Mouse (Mus musculus): ENCODE measurements around the gene Hoxb13. TPM values are rescaled to one million over a fixed set of nuclear protein-coding genes. Genes with fewer than 3 reads are reported as not detected.
A peak's percentile ranks its signal among the peaks of the same experiment; 100 is the strongest.

The Hoxb13 gene
- polyA plus RNA-seq (2016; fragmentation: Nextera tagmentation; extraction: Ambion mirVana) = 1.1 and 7.6 TPM in 2 replicates

- Histone ChIP-seq H3K9ac (no peak within 1 kb of the TSS), H3K27me3 (replicated peaks) (peaks cover 98% of the 10 kb centered on the region), H3K9me3 (no peaks in the 10 kb centered on the region), H3K27ac (no peak within 1 kb of the TSS), H3K36me3 (no peaks in the 10 kb centered on the region), H3K4me3 (peak within 1 kb of the TSS; percentile 23), H3K4me1 (peaks cover 17% of the 10 kb centered on the region), H3K4me2 (replicated peaks) (peak within 1 kb of the TSS; percentile 52)
- ATAC-seq (ENCODE audit: low FRiP score, low read depth) = no peak
- WGBS = under 1% methylated on average over 35 of the region's 35 CpGs
These were observed at the start of gene Hoxb13 for GRCm38 (mm10) chr11:96193521-96194400. Gene Hoxb13, plus strand, starts transcription at chr11:96194316.

GRCm38 (mm10) chr11:96145622-96146270 is 48.4 kb upstream of the Hoxb13 start:
- H3K4me2 ChIP-seq (replicated peaks) = peak overlapping the region; percentile 51
- 3% methylated on average over 15 of the region's 15 CpGs for WGBS
- peaks cover 8% of the 10 kb centered on the region for H3K4me1 ChIP-seq
- no peak for ATAC-seq (ENCODE audit: low FRiP score, low read depth)
- H3K27me3 ChIP-seq (replicated peaks) = peaks cover 21% of the 10 kb centered on the region
- H3K36me3 ChIP-seq = no peaks in the 10 kb centered on the region
- peak overlapping the region; percentile 11; the same call in 1 of the 2 replicates for H3K4me3 ChIP-seq
- no peaks in the 10 kb centered on the region for H3K9me3 ChIP-seq
- H3K9ac ChIP-seq = peak overlapping the region; percentile 26
- no peak overlapping the region for H3K27ac ChIP-seq

- Histone ChIP-seq H3K4me3 (no peak overlapping the region), H3K4me1 (peaks cover 8% of the 10 kb centered on the region), H3K27ac (no peak overlapping the region), H3K9me3 (no peaks in the 10 kb centered on the region), H3K27me3 (replicated peaks) (peaks cover 31% of the 10 kb centered on the region), H3K4me2 (replicated peaks) (no peak overlapping the region), H3K9ac (no peak overlapping the region), H3K36me3 (no peaks in the 10 kb centered on the region)
- ATAC-seq (ENCODE audit: low FRiP score, low read depth) = no peak
- WGBS = 85% methylated on average over 6 of the region's 6 CpGs
These were observed 46.6 kb upstream of the Hoxb13 start for GRCm38 (mm10) chr11:96147471-96147870.

- no peaks in the 10 kb centered on the region for H3K36me3 ChIP-seq
- no peaks in the 10 kb centered on the region for H3K9me3 ChIP-seq
- no peaks in the 10 kb centered on the region for H3K4me1 ChIP-seq
- ATAC-seq (ENCODE audit: low FRiP score, low read depth) = no peak
- peaks cover 57% of the 10 kb centered on the region for H3K27me3 ChIP-seq (replicated peaks)
- H3K4me2 ChIP-seq (replicated peaks) = no peak overlapping the region
- H3K27ac ChIP-seq = no peak overlapping the region
- WGBS = 52% methylated on average over 12 of the region's 12 CpGs
- no peak overlapping the region for H3K9ac ChIP-seq
- H3K4me3 ChIP-seq = no peak overlapping the region
These were observed 29.3 kb upstream of the Hoxb13 start for GRCm38 (mm10) chr11:96164769-96165168.

- Histone ChIP-seq H3K36me3 (no peaks in the 10 kb centered on the region), H3K4me2 (replicated peaks) (no peak overlapping the region), H3K4me1 (peaks cover 4% of the 10 kb centered on the region; the same call in 1 of the 2 replicates), H3K9ac (no peak overlapping the region), H3K27me3 (replicated peaks) (peaks cover 91% of the 10 kb centered on the region), H3K27ac (no peak overlapping the region), H3K9me3 (no peaks in the 10 kb centered on the region), H3K4me3 (no peak overlapping the region)
- 16% methylated on average over 9 of the region's 9 CpGs for WGBS
- ATAC-seq (ENCODE audit: low FRiP score, low read depth) = no peak
These were observed 26.0 kb upstream of the Hoxb13 start for GRCm38 (mm10) chr11:96168125-96168524.

GRCm38 (mm10) chr11:96169016-96169415 is 25.1 kb upstream of the Hoxb13 start:
- no peak for ATAC-seq (ENCODE audit: low FRiP score, low read depth)
- peaks cover 94% of the 10 kb centered on the region for H3K27me3 ChIP-seq (replicated peaks)
- no peak overlapping the region for H3K9ac ChIP-seq
- H3K4me3 ChIP-seq = no peak overlapping the region
- peaks cover 4% of the 10 kb centered on the region; the same call in 1 of the 2 replicates for H3K4me1 ChIP-seq
- WGBS = 14% methylated on average over 7 of the region's 7 CpGs
- no peaks in the 10 kb centered on the region for H3K9me3 ChIP-seq
- no peak overlapping the region for H3K27ac ChIP-seq
- H3K36me3 ChIP-seq = no peaks in the 10 kb centered on the region
- H3K4me2 ChIP-seq (replicated peaks) = no peak overlapping the region

GRCm38 (mm10) chr11:96170711-96171379 is 23.3 kb upstream of the Hoxb13 start:
- ATAC-seq (ENCODE audit: low FRiP score, low read depth) = no peak
- H3K27me3 ChIP-seq (replicated peaks) = peaks cover 97% of the 10 kb centered on the region
- 2% methylated on average over 20 of the region's 20 CpGs for WGBS

GRCm38 (mm10) chr11:96171601-96172000 is 22.5 kb upstream of the Hoxb13 start:
- Histone ChIP-seq H3K27me3 (replicated peaks) (peaks cover 96% of the 10 kb centered on the region), H3K36me3 (no peaks in the 10 kb centered on the region), H3K4me2 (replicated peaks) (no peak overlapping the region), H3K9me3 (no peaks in the 10 kb centered on the region), H3K27ac (no peak overlapping the region), H3K4me3 (no peak overlapping the region), H3K9ac (no peak overlapping the region), H3K4me1 (peaks cover 4% of the 10 kb centered on the region; the same call in 1 of the 2 replicates)
- 8% methylated on average over 3 of the region's 3 CpGs for WGBS
- no peak for ATAC-seq (ENCODE audit: low FRiP score, low read depth)

More at GRCm38 (mm10) chr11:96170711-96171379, 23.3 kb upstream of the Hoxb13 start:
- H3K9ac ChIP-seq = no peak overlapping the region
- H3K4me3 ChIP-seq = no peak overlapping the region
- H3K4me2 ChIP-seq (replicated peaks) = no peak overlapping the region
- no peak overlapping the region for H3K27ac ChIP-seq
- peaks cover 4% of the 10 kb centered on the region; the same call in 1 of the 2 replicates for H3K4me1 ChIP-seq
- no peaks in the 10 kb centered on the region for H3K36me3 ChIP-seq
- H3K9me3 ChIP-seq = no peaks in the 10 kb centered on the region

GRCm38 (mm10) chr11:96172511-96173287 is 21.4 kb upstream of the Hoxb13 start:
- Histone ChIP-seq H3K27me3 (replicated peaks) (peaks cover 92% of the 10 kb centered on the region), H3K4me1 (peaks cover 4% of the 10 kb centered on the region), H3K4me2 (replicated peaks) (no peak overlapping the region), H3K36me3 (no peaks in the 10 kb centered on the region), H3K27ac (no peak overlapping the region), H3K9me3 (no peaks in the 10 kb centered on the region), H3K4me3 (no peak overlapping the region), H3K9ac (no peak overlapping the region)
- ATAC-seq (ENCODE audit: low FRiP score, low read depth) = no peak
- under 1% methylated on average over 25 of the region's 25 CpGs for WGBS

GRCm38 (mm10) chr11:96173288-96173840 is 20.8 kb upstream of the Hoxb13 start:
- Histone ChIP-seq H3K27me3 (replicated peaks) (peaks cover 93% of the 10 kb centered on the region), H3K4me3 (no peak overlapping the region), H3K9ac (no peak overlapping the region), H3K4me2 (replicated peaks) (no peak overlapping the region), H3K36me3 (no peaks in the 10 kb centered on the region), H3K27ac (no peak overlapping the region), H3K4me1 (peaks cover 4% of the 10 kb centered on the region), H3K9me3 (no peaks in the 10 kb centered on the region)
- 1% methylated on average over 16 of the region's 16 CpGs for WGBS
- no peak for ATAC-seq (ENCODE audit: low FRiP score, low read depth)

GRCm38 (mm10) chr11:96174881-96175280 is 19.2 kb upstream of the Hoxb13 start:
- no peak overlapping the region for H3K27ac ChIP-seq
- no peak for ATAC-seq (ENCODE audit: low FRiP score, low read depth)
- no peaks in the 10 kb centered on the region for H3K36me3 ChIP-seq
- no peak overlapping the region for H3K4me2 ChIP-seq (replicated peaks)
- peaks cover 92% of the 10 kb centered on the region for H3K27me3 ChIP-seq (replicated peaks)
- H3K4me3 ChIP-seq = no peak overlapping the region
- H3K9me3 ChIP-seq = no peaks in the 10 kb centered on the region
- H3K4me1 ChIP-seq = peaks cover 4% of the 10 kb centered on the region
- no peak overlapping the region for H3K9ac ChIP-seq
- WGBS = under 1% methylated on average over 6 of the region's 6 CpGs
